Mouse (Mus musculus): ENCODE data around the gene BC025446. TPM values are rescaled to one million over a fixed set of nuclear protein-coding genes. Genes with fewer than 3 reads are reported as not detected.

BC025446 gene
- total RNA-seq, 1 experiment = 0.85 TPM

DNA sequence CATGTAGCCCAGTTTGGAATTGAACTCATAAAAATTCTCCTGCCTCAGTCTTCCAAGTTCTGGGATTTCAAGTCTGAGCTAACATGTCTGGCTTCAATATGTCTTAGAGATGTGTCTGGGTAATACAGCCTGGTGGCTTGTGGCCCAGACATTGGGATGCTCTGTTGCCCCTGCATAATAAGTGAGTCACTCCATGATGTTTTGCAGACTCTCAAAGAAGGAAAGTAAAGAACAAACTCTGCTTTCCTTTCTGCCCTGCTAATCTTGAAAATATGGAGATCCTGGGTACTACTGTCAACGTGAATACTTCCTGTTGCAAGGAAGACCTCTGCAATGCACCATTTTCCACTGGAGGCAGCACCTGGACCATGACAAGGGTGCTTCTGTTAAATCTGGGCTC is 55.2 kb downstream of the BC025446 start:
- in situ Hi-C loops (cut with MboI; ENCODE audit: low sequenced_read_pairs in 2 of 2, unreplicated experiment in 2 of 2) = no loop called here
- Histone ChIP-seq H3K9me3 (ENCODE audit: control insufficient read depth, insufficient read depth, low read depth, low read length) (no peaks in the 10 kb centered on the region), H3K36me3 (ENCODE audit: control insufficient read depth, insufficient read depth, low read length, poor library complexity, severe bottlenecking) (no peaks in the 10 kb centered on the region), H3K9ac (ENCODE audit: insufficient read depth, low read depth, low read length, poor library complexity, severe bottlenecking) (no peak overlapping the region), H3K4me3 (ENCODE audit: insufficient read depth in 1 of 2, low read depth in 1 of 2, low read length in 2 of 2, poor library complexity in 1 of 2, severe bottlenecking in 1 of 2) (no peak overlapping the region), H3K4me1 (ENCODE audit: control insufficient read depth in 2 of 2, insufficient read depth in 2 of 2, low read length in 2 of 2, poor library complexity in 1 of 2) (no peaks in the 10 kb centered on the region), H3K27ac (ENCODE audit: insufficient read depth, low read depth, low read length, poor library complexity, severe bottlenecking) (no peak overlapping the region)
- no peak for DNase-seq (ENCODE audit: low read depth, low spot score)
- TF ChIP-seq HCFC1 (IDR thresholded peaks at IDR 0.05; ENCODE audit: borderline replicate concordance, insufficient read depth, low read length) (no peak), MAFK (IDR thresholded peaks at IDR 0.05; ENCODE audit: insufficient read depth, low read depth, low read length) (no peak), ZC3H11A (IDR thresholded peaks at IDR 0.05; ENCODE audit: borderline replicate concordance, low read depth, low read length) (no peak), ZNF384 (IDR thresholded peaks at IDR 0.05; ENCODE audit: low read depth, low read length) (no peak), CHD2 (IDR thresholded peaks at IDR 0.05; ENCODE audit: low read depth, low read length) (no peak)

DNA sequence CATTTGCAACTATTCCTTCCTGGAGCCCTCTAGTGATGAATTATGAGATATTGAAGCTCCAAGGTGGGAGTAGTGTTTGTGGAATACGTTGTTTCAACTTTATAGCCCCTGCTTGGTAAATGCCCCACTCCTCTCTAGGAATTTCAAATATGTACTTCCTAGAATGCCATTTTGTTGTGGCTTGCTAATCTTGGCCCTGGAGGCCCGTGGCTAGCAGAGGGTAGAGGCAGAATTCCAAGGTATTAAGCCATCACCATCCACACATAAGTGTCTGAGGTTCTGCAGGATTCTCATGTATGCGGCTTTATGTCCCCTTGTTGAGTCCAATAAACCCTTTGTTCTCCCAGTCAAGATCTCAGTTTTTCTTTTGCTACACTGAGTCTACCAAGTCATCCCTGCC is 55.7 kb downstream of the BC025446 start:
- H3K9me3 ChIP-seq (ENCODE audit: control insufficient read depth, insufficient read depth, low read depth, low read length) = no peaks in the 10 kb centered on the region
- no peak overlapping the region for H3K27ac ChIP-seq (ENCODE audit: insufficient read depth, low read depth, low read length, poor library complexity, severe bottlenecking)
- H3K4me1 ChIP-seq (ENCODE audit: control insufficient read depth in 2 of 2, insufficient read depth in 2 of 2, low read length in 2 of 2, poor library complexity in 1 of 2) = no peaks in the 10 kb centered on the region
- no peaks in the 10 kb centered on the region for H3K36me3 ChIP-seq (ENCODE audit: control insufficient read depth, insufficient read depth, low read length, poor library complexity, severe bottlenecking)
- no peak overlapping the region for H3K4me3 ChIP-seq (ENCODE audit: insufficient read depth in 1 of 2, low read depth in 1 of 2, low read length in 2 of 2, poor library complexity in 1 of 2, severe bottlenecking in 1 of 2)
- no peak for TF ChIP-seq CHD2 (IDR thresholded peaks at IDR 0.05; ENCODE audit: low read depth, low read length)
- TF ChIP-seq HCFC1 (IDR thresholded peaks at IDR 0.05; ENCODE audit: borderline replicate concordance, insufficient read depth, low read length) = no peak
- TF ChIP-seq MAFK (IDR thresholded peaks at IDR 0.05; ENCODE audit: insufficient read depth, low read depth, low read length) = no peak
- TF ChIP-seq ZC3H11A (IDR thresholded peaks at IDR 0.05; ENCODE audit: borderline replicate concordance, low read depth, low read length) = no peak
- no peak for TF ChIP-seq ZNF384 (IDR thresholded peaks at IDR 0.05; ENCODE audit: low read depth, low read length)
- in situ Hi-C loops (cut with MboI; ENCODE audit: low sequenced_read_pairs in 2 of 2, unreplicated experiment in 2 of 2) = no loop called here
- no peak overlapping the region for H3K9ac ChIP-seq (ENCODE audit: insufficient read depth, low read depth, low read length, poor library complexity, severe bottlenecking)
- no peak for DNase-seq (ENCODE audit: low read depth, low spot score)

Other genes with a start within 250 kb of the BC025446 start
- not detected in 2 replicates for gene Ly6i, start 232.9 kb upstream of the BC025446 start, total RNA-seq (2012; rRNA removed)
- 10.4 and 28.8 TPM in 2 replicates for gene Ly6a, start 218.3 kb upstream of the BC025446 start, total RNA-seq (2012; rRNA removed)
- gene Ly6c1, start 167.5 kb upstream of the BC025446 start, total RNA-seq (2012; rRNA removed) = 3.1 and 7.2 TPM in 2 replicates
- not detected in 2 replicates for gene Ly6c2, start 104.4 kb upstream of the BC025446 start, total RNA-seq (2012; rRNA removed)
- not detected in 2 replicates for gene Ly6g, start 61.1 kb upstream of the BC025446 start, total RNA-seq (2012; rRNA removed)
- 0.36 TPM in 1 of 2 replicates, not detected in the other for gene Ly6f, start 52.0 kb downstream of the BC025446 start, total RNA-seq (2012; rRNA removed)

Data from ES-E14 (cell line).